Mouse (Mus musculus): ENCODE data around the gene Zfp764. TPM values are rescaled to one million over a fixed set of nuclear protein-coding genes. Genes with fewer than 3 reads are reported as not detected.

The Zfp764 gene
- 2.3 and 3.1 TPM in 2 replicates for polyA plus RNA-seq (2012; ENCODE audit: low replicate concordance)

GRCm38 (mm10) chr7:127406002-127406987 is at the start of gene Zfp764:
Gene Zfp764, minus strand, starts transcription at chr7:127406822.

GRCm38 (mm10) chr7:127448521-127449300 is 42.1 kb upstream of the Zfp764 start, which contains the start of gene Zfp689:
Gene Zfp689, minus strand, starts transcription at chr7:127449158.

GRCm38 (mm10) chr7:127421388-127422191 is 15.0 kb upstream of the Zfp764 start, which contains the start of gene Zfp688:
Gene Zfp688, minus strand, starts transcription at chr7:127422068.

GRCm38 (mm10) chr7:127393157-127393943 is 13.3 kb downstream of the Zfp764 start, which contains the start of gene E430018J23Rik:
Gene E430018J23Rik, minus strand, starts transcription at chr7:127393629.

GRCm38 (mm10) chr7:127386641-127387392 is 19.8 kb downstream of the Zfp764 start, which contains the start of gene 9130019O22Rik:
Gene 9130019O22Rik, minus strand, starts transcription at chr7:127387166.

GRCm38 (mm10) chr7:127375271-127376245 is 31.1 kb downstream of the Zfp764 start, which contains the start of gene Zfp747:
Gene Zfp747, minus strand, starts transcription at chr7:127376050.

Other genes with a start within 250 kb of the Zfp764 start
- 63.2 and 81.0 TPM in 2 replicates for gene Cd2bp2, start 210.8 kb downstream of the Zfp764 start, polyA plus RNA-seq (2012; ENCODE audit: low replicate concordance)
- gene Tbc1d10b, start 198.4 kb downstream of the Zfp764 start, polyA plus RNA-seq (2012; ENCODE audit: low replicate concordance) = 48.8 and 114 TPM in 2 replicates
- 3.8 TPM in 1 of 2 replicates, not detected in the other for gene Mylpf, start 197.9 kb downstream of the Zfp764 start, polyA plus RNA-seq (2012; ENCODE audit: low replicate concordance)
- gene Zfp553, start 173.8 kb downstream of the Zfp764 start, polyA plus RNA-seq (2012; ENCODE audit: low replicate concordance) = 19.8 and 21.6 TPM in 2 replicates
- gene Sept1, start 173.7 kb downstream of the Zfp764 start, polyA plus RNA-seq (2012; ENCODE audit: low replicate concordance) = 741 and 939 TPM in 2 replicates
- 30.4 and 62.4 TPM in 2 replicates for gene Zfp771, start 162.5 kb downstream of the Zfp764 start, polyA plus RNA-seq (2012; ENCODE audit: low replicate concordance)
- gene Dctpp1, start 146.1 kb downstream of the Zfp764 start, polyA plus RNA-seq (2012; ENCODE audit: low replicate concordance) = 11.9 and 40.3 TPM in 2 replicates
- 18.3 and 56.1 TPM in 2 replicates for gene Sephs2, start 132.8 kb downstream of the Zfp764 start, polyA plus RNA-seq (2012; ENCODE audit: low replicate concordance)
- 65.9 and 91.0 TPM in 2 replicates for gene Itgal, start 110.6 kb downstream of the Zfp764 start, polyA plus RNA-seq (2012; ENCODE audit: low replicate concordance)
- 11.8 and 12.1 TPM in 2 replicates for gene Zfp768, start 61.2 kb downstream of the Zfp764 start, polyA plus RNA-seq (2012; ENCODE audit: low replicate concordance)
- gene Zfp747, start 30.8 kb downstream of the Zfp764 start, polyA plus RNA-seq (2012; ENCODE audit: low replicate concordance) = 6.0 and 8.8 TPM in 2 replicates
- 1.1 and 1.4 TPM in 2 replicates for gene 9130019O22Rik, start 19.7 kb downstream of the Zfp764 start, polyA plus RNA-seq (2012; ENCODE audit: low replicate concordance)
- gene E430018J23Rik, start 13.2 kb downstream of the Zfp764 start, polyA plus RNA-seq (2012; ENCODE audit: low replicate concordance) = 5.7 and 9.3 TPM in 2 replicates
- 25.8 and 61.8 TPM in 2 replicates for gene Zfp688, start 15.2 kb upstream of the Zfp764 start, polyA plus RNA-seq (2012; ENCODE audit: low replicate concordance)
- 13.2 and 16.8 TPM in 2 replicates for gene Zfp689, start 42.3 kb upstream of the Zfp764 start, polyA plus RNA-seq (2012; ENCODE audit: low replicate concordance)
- 140 and 180 TPM in 2 replicates for gene Prr14, start 52.8 kb upstream of the Zfp764 start, polyA plus RNA-seq (2012; ENCODE audit: low replicate concordance)
- 733 and 1,419 TPM in 2 replicates for gene Fbrs, start 72.4 kb upstream of the Zfp764 start, polyA plus RNA-seq (2012; ENCODE audit: low replicate concordance)
- gene Srcap, start 105.2 kb upstream of the Zfp764 start, polyA plus RNA-seq (2012; ENCODE audit: low replicate concordance) = 63.6 and 79.8 TPM in 2 replicates
- 39.4 and 48.5 TPM in 2 replicates for gene Gm42715, start 112.8 kb upstream of the Zfp764 start, polyA plus RNA-seq (2012; ENCODE audit: low replicate concordance)
- gene Tmem265, start 154.6 kb upstream of the Zfp764 start, polyA plus RNA-seq (2012; ENCODE audit: low replicate concordance) = 0.69 and 5.4 TPM in 2 replicates
- 32.2 and 89.3 TPM in 2 replicates for gene Phkg2, start 166.5 kb upstream of the Zfp764 start, polyA plus RNA-seq (2012; ENCODE audit: low replicate concordance)
- gene Ccdc189, start 181.8 kb upstream of the Zfp764 start, polyA plus RNA-seq (2012; ENCODE audit: low replicate concordance) = 2.1 and 3.3 TPM in 2 replicates
- 49.1 and 52.5 TPM in 2 replicates for gene Rnf40, start 181.9 kb upstream of the Zfp764 start, polyA plus RNA-seq (2012; ENCODE audit: low replicate concordance)
- 11.0 and 18.9 TPM in 2 replicates for gene Zfp629, start 209.0 kb upstream of the Zfp764 start, polyA plus RNA-seq (2012; ENCODE audit: low replicate concordance)

All from hematopoietic multipotent progenitor cell, adult 10-12 weeks (in vitro differentiated cells).